Mouse (Mus musculus) heart, adult 2 months (tissue): Measurements from ENCODE around the gene Ascc1.

Experiments used
- CTCF ChIP-seq: fragments of 200-600 bp; IDR thresholded peaks from 2 replicates; pipeline ENCODE4 v1.8.1; 2022; ENCODE audit warnings: antibody characterized with exemption, mild to moderate bottlenecking, moderate library complexity
- EP300 ChIP-seq: fragments of 200-500 bp; IDR thresholded peaks from 2 replicates; pipeline ENCODE4 v1.6.1; 2011; ENCODE audit warnings: low read depth, low read length, control low read depth; ENCODE audit not compliant: insufficient read depth
- POLR2A ChIP-seq: fragments of 200-500 bp; IDR thresholded peaks from 2 replicates; pipeline ENCODE4 v1.6.1; 2011; ENCODE audit warnings: mild to moderate bottlenecking, low read depth, low read length, control low read depth; ENCODE audit not compliant: insufficient read depth

GRCm38 (mm10) chr10:59990393-59990792 is 12.2 kb upstream of the Ascc1 start:
- TF ChIP-seq CTCF (no peak), POLR2A (no peak), EP300 (no peak)
